Mouse (Mus musculus) heart, embryonic 12.5 days (tissue): ENCODE data around the gene Ifnl3. TPM values are rescaled to one million over a fixed set of nuclear protein-coding genes. Genes with fewer than 3 reads are reported as not detected.

Source experiments
- ATAC-seq: fragments of 200-750 bp; cut with Nextera tagmentation; 2 replicates; pipeline ENCODE4 v1.8.0; 2017; ENCODE audit warnings: moderate TSS enrichment, moderate library complexity; ENCODE audit not compliant: insufficient number of reproducible peaks, low FRiP score
- H3K27ac ChIP-seq: fragments of 300-500 bp; sonication (generic); 2 replicates; pipeline ENCODE4 v1.5.1; 2016; ENCODE audit warnings: mild to moderate bottlenecking, moderate library complexity; ENCODE audit not compliant: poor library complexity, severe bottlenecking
- H3K27me3 ChIP-seq: fragments of 300-500 bp; sonication (generic); replicated peaks from 2 replicates; pipeline ENCODE4 v1.6.1; 2016; ENCODE audit warnings: mild to moderate bottlenecking, moderate library complexity
- H3K36me3 ChIP-seq: fragments of 300-500 bp; sonication (generic); 2 replicates; pipeline ENCODE4 v1.6.1; 2016; ENCODE audit warnings: mild to moderate bottlenecking, moderate library complexity
- H3K4me1 ChIP-seq: fragments of 300-500 bp; sonication (generic); replicated peaks from 2 replicates; pipeline ENCODE4 v1.6.1; 2016; ENCODE audit warnings: mild to moderate bottlenecking
- H3K4me2 ChIP-seq: fragments of 300-500 bp; sonication (generic); 2 replicates; pipeline ENCODE4 v1.6.1; 2016; ENCODE audit warnings: mild to moderate bottlenecking, moderate library complexity
- H3K4me3 ChIP-seq: fragments of 300-500 bp; sonication (generic); 2 replicates; pipeline ENCODE4 v1.5.1; 2016; ENCODE audit warnings: mild to moderate bottlenecking
- H3K9ac ChIP-seq: fragments of 300-500 bp; sonication (generic); 2 replicates; pipeline ENCODE4 v1.6.1; 2016; ENCODE audit warnings: mild to moderate bottlenecking, moderate library complexity
- H3K9me3 ChIP-seq: fragments of 300-500 bp; sonication (generic); replicated peaks from 2 replicates; pipeline ENCODE4 v1.6.1; 2016; ENCODE audit warnings: mild to moderate bottlenecking, moderate library complexity
- WGBS: fragments of 180-500 bp; shearing (Covaris S2); methylation state at CpG from one replicate; pipeline ENCODE4 v1.1.7; 2016; 5-methylcytosine and 5-hydroxymethylcytosine counted together
- polyA plus RNA-seq: library from polyadenylated mRNA; unstranded; fragments of >200 nt; fragmentation: Nextera tagmentation; extraction: Ambion mirVana; gene quantifications from 2 replicates; pipeline ENCODE4 v1.2.1, GENCODE M21; 2016

The Ifnl3 gene
- polyA plus RNA-seq, 1 experiment from 2014 or later, result not detected

DNA sequence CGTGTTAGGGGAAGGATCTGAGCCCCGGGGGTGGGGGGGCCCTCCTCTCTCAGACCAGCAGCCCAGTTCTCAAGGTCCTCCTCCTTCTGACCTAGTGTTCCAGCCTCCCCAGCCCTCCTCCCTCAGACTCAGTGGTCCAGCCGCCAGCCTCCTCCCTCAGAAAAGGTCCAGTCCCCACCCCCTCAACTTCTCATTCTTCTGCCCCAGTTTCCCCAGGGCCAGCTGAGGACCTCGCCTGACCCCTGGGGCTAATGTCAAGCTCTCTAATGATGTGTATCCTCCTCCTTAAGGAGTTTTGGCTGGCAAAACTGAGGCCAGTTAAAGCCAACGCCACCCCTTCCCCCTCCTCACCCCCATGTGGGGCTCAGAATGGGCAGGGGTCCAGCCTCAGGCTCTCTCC, 24.5 kb downstream of the Ifnl3 start, which contains the start of gene Nccrp1:
Gene Nccrp1, minus strand, starts transcription at position 101 of the 400 bp plus-strand sequence.
- ATAC-seq, result no peak
- H3K4me2 ChIP-seq, result peak within 1 kb of the TSS; percentile 62
- 0 out of 2 replicates have a peak, but pooled peaks cover 2% of the 10 kb centered on the region for H3K9me3 ChIP-seq
- no peaks in the 10 kb centered on the region for H3K36me3 ChIP-seq
- peak within 1 kb of the TSS; percentile 52 for H3K9ac ChIP-seq
- peak within 1 kb of the TSS; percentile 35 for H3K4me3 ChIP-seq
- peaks cover 18% of the 10 kb centered on the region for H3K4me1 ChIP-seq
- H3K27ac ChIP-seq, result no peak within 1 kb of the TSS
- peaks cover 60% of the 10 kb centered on the region for H3K27me3 ChIP-seq
- WGBS, result 10% methylated on average over 5 of the region's 5 CpGs

DNA sequence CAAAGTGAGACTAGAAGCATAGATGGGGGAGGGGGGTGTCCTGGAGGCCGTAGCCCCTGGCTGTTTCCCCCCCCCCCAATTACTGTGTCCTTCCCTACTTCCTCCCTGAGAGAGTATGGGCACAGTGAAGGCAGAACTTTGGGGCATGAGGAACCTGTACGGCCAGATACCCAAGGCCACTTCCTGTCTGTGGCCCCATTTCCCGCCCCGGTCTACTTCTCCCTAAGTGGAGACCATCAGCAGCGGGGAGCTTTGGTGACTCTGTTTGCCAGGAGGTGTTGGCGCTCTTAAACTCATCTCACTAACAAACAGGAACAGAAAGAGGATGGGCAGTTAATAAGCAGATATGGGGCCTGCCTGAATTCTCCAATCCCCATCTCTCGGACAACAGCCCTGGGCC, 25.0 kb downstream of the Ifnl3 start:
- Histone ChIP-seq H3K4me1 (peaks cover 18% of the 10 kb centered on the region), H3K4me3 (no peak overlapping the region), H3K9ac (no peak overlapping the region), H3K4me2 (no peak overlapping the region), H3K36me3 (no peaks in the 10 kb centered on the region), H3K9me3 (0 out of 2 replicates have a peak, but pooled peaks cover 5% of the 10 kb centered on the region), H3K27me3 (peaks cover 59% of the 10 kb centered on the region), H3K27ac (no peak overlapping the region)
- no peak for ATAC-seq
- WGBS, result 57% methylated on average over 7 of the region's 7 CpGs

DNA sequence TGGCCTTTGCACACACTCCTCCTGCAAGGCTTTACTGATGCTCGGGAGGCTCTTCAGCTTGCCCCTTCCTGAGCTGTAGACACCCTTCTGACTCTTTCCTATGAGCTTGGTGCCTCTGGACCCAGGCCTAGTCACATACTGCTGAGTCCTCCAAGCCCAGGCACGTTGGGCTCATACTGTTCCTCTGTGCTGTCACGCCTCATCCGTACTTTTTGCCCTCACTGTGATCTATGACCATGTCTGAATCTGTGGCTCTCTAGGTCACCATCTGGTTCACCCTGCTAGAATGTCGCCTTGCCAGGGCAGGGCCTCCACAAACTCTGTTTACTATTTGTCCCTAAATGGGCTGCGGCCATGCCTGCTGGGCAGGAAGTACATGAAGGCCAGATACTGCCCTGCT, 30.4 kb downstream of the Ifnl3 start:
- ATAC-seq, result no peak
- Histone ChIP-seq H3K4me1 (peaks cover 22% of the 10 kb centered on the region), H3K4me3 (no peak overlapping the region), H3K4me2 (no peak overlapping the region), H3K36me3 (peaks cover 3% of the 10 kb centered on the region; the same call in 1 of the 2 replicates), H3K9me3 (0 out of 2 replicates have a peak, but pooled peaks cover 5% of the 10 kb centered on the region), H3K27ac (no peak overlapping the region), H3K27me3 (peaks cover 7% of the 10 kb centered on the region), H3K9ac (no peak overlapping the region)
- WGBS, result 89% methylated on average over 6 of the region's 6 CpGs

DNA sequence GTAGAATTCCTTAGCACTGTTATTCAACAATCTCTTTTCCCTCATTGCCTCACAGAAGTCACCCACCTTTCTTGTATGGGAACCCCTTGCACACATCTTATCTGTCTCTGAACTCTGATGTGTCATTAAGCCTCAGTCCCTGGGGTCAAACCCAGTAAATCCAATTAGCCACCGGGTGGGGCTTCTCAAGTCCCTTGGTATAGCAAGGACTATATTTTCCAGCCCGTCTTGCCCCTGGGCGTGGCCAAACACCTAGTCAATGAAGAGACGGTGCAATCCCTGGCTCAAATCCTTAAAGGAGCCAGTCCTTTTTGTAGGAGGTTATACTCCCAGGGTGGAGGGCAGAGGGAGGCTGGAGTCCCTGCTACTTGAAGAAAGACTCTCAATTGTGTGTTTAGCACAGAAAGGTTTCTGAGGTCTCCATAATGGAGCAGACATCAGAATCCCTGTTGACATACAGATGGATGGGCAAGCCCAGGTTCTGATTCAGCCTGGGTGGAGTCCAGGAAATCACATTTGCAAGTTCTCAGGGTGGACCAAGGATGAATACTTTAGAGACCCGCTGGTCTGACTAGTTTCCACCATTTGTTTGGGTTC, 33.4 kb downstream of the Ifnl3 start:
- Histone ChIP-seq H3K4me3 (no peak overlapping the region), H3K4me1 (peaks cover 34% of the 10 kb centered on the region), H3K9ac (no peak overlapping the region), H3K27me3 (no peaks in the 10 kb centered on the region), H3K9me3 (0 out of 2 replicates have a peak, but pooled peaks cover 5% of the 10 kb centered on the region), H3K36me3 (peaks cover 31% of the 10 kb centered on the region), H3K4me2 (no peak overlapping the region), H3K27ac (no peak overlapping the region)
- ATAC-seq, result no peak
- WGBS, result 18% methylated on average over 5 of the region's 5 CpGs

DNA sequence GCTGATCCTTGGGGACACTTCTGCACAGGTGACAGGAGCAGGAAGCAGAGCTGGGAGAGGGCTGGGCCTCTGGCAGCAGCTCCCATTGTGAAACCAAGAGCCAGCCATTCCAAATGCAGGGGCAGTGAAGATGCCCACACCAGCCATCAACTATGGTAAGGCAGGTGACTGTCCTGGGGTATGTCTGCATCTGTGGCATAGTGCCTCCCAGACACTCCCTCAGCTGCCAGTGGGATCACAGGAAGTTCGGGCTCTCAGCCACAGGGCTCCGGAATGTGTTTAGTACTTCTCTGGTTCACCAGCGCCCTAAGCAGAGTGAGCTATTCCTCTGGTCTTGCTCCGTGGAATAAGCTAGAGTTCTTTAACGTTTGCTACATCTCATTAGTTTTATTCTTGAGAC, 34.4 kb downstream of the Ifnl3 start:
- 69% methylated on average over 5 of the region's 5 CpGs for WGBS
- no peak for ATAC-seq
- no peak overlapping the region for H3K4me3 ChIP-seq

DNA sequence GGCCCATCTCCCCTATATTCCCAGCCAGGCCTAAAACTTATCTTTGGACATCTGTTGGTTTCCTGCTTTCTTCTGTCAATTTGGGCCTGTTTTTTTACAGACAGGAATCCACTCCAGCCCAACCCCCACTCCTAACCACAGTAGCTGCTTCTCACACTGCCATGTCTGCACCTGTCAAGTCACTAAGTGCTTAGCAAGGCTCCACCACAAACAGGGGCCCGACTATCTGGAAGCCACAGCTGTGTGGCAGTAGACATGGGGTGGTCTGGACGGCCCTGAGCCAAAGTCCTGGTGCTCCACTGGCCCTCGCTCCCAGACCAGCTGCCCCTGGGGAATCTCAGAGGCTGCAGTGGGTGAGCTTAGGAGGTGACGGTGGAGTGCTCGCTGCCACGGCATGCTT, 35.1 kb downstream of the Ifnl3 start:
- peaks cover 44% of the 10 kb centered on the region for H3K36me3 ChIP-seq
- H3K27me3 ChIP-seq, result no peaks in the 10 kb centered on the region
- no peak overlapping the region for H3K4me3 ChIP-seq
- H3K4me2 ChIP-seq, result no peak overlapping the region
- no peaks in the 10 kb centered on the region for H3K9me3 ChIP-seq
- H3K4me1 ChIP-seq, result peaks cover 34% of the 10 kb centered on the region
- no peak overlapping the region for H3K9ac ChIP-seq
- ATAC-seq, result no peak
- H3K27ac ChIP-seq, result peak overlapping the region; percentile 63; the same call in 1 of the 2 replicates
- 41% methylated on average over 6 of the region's 6 CpGs for WGBS

More for the DNA sequence above, 34.4 kb downstream of the Ifnl3 start:
- no peak overlapping the region for H3K9ac ChIP-seq
- peaks cover 38% of the 10 kb centered on the region for H3K36me3 ChIP-seq
- no peaks in the 10 kb centered on the region for H3K27me3 ChIP-seq
- H3K27ac ChIP-seq, result no peak overlapping the region
- H3K4me1 ChIP-seq, result peaks cover 34% of the 10 kb centered on the region
- no peak overlapping the region for H3K4me2 ChIP-seq
- H3K9me3 ChIP-seq, result 0 out of 2 replicates have a peak, but pooled peaks cover 4% of the 10 kb centered on the region

DNA sequence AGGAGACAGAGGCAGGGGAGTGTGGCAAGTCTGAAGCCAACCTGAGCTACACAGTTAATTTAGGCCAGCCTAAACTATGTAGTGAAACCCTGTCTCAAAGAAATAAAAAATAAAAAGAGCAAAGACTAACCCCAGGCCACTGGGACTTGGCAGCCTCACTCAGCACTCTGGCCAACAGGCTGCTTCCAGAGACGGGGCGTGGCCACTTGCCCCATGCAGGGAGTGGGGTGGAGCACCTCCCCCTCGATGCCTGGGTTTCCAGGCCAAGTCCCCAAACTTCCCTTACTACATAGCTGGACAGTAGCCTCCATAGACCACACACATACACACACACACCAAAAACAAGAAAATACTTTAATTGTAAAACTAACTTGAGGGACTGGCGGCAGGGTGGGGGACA, 35.9 kb downstream of the Ifnl3 start:
- Histone ChIP-seq H3K4me1 (peaks cover 34% of the 10 kb centered on the region), H3K4me3 (no peak overlapping the region), H3K9me3 (no peaks in the 10 kb centered on the region), H3K9ac (no peak overlapping the region), H3K36me3 (peaks cover 51% of the 10 kb centered on the region), H3K27ac (no peak overlapping the region), H3K27me3 (no peaks in the 10 kb centered on the region), H3K4me2 (no peak overlapping the region)
- ATAC-seq, result no peak
- 60% methylated on average over 4 of the region's 4 CpGs for WGBS

DNA sequence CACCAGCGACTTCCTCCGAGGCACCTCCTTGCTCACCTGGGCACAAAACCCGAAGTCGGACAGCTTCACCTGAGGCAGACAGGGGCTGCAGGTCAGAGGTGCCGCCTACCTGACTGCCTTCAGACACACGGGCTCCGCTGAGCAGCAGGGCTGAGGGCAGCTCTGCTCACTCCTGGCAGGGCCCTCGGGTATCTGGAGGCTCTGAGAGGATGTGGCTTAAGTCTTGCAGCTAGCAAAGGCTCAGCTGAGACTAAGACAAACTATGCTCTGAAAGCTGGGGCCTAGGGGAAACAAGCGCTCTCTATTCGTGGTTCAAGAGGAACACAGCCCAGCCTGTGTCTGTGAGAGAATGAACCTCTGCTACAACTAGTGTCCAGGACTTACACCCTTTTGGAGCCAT, 38.2 kb downstream of the Ifnl3 start:
- Histone ChIP-seq H3K27ac (no peak overlapping the region), H3K9me3 (no peaks in the 10 kb centered on the region), H3K4me1 (peaks cover 30% of the 10 kb centered on the region), H3K27me3 (no peaks in the 10 kb centered on the region), H3K9ac (no peak overlapping the region), H3K4me2 (no peak overlapping the region), H3K36me3 (peaks cover 75% of the 10 kb centered on the region), H3K4me3 (no peak overlapping the region)
- no peak for ATAC-seq
- 96% methylated on average over 10 of the region's 10 CpGs for WGBS

DNA sequence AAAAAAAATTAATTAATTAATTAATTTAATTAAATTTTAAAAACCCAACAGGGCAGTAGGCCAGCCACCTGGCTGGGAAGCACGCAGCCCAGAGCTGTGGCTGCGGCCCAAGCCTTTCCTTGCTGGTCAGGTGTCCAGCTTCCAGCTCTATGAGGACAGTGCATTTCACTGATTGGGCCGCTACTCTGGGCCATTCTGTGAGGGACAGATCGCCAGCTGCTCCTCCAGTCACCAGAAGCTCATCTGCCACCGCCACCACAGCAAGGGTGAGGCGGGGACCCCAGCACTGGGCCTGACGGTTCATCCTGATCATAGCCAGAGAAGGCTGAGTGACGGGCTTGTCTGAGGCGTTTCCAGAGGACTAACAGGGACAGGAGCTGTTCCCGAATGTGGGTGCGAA, 39.3 kb downstream of the Ifnl3 start:
- ATAC-seq, result no peak
- H3K36me3 ChIP-seq, result peaks cover 86% of the 10 kb centered on the region
- no peak overlapping the region for H3K4me2 ChIP-seq
- H3K27ac ChIP-seq, result no peak overlapping the region
- H3K27me3 ChIP-seq, result no peaks in the 10 kb centered on the region
- WGBS, result 90% methylated on average over 11 of the region's 11 CpGs
- no peak overlapping the region for H3K9ac ChIP-seq
- no peak overlapping the region for H3K4me3 ChIP-seq
- peaks cover 23% of the 10 kb centered on the region for H3K4me1 ChIP-seq
- no peaks in the 10 kb centered on the region for H3K9me3 ChIP-seq

DNA sequence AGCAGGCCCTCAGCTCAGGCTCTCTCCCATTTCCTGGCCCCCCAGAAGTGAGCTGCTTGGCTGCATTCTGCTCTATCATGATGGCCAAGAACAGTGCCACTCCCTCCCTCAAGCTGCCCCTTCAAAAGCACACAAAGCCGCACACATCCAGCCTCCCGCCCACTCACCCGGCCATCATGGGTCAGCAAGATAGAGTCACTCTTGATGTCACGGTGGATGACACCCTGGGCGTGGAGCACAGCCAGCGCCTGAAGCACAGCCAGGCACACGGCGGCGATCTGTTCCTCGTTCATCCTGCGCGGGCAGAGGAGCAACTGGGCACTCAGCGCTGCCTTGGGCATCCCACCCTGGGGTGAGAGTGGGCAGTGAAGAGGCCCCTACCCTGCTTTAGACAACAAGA, 39.7 kb downstream of the Ifnl3 start:
- Histone ChIP-seq H3K27me3 (no peaks in the 10 kb centered on the region), H3K27ac (no peak overlapping the region), H3K4me2 (no peak overlapping the region), H3K9ac (no peak overlapping the region), H3K36me3 (peaks cover 90% of the 10 kb centered on the region), H3K4me1 (peaks cover 19% of the 10 kb centered on the region), H3K9me3 (no peaks in the 10 kb centered on the region), H3K4me3 (no peak overlapping the region)
- WGBS, result 90% methylated on average over 13 of the region's 13 CpGs
- ATAC-seq, result no peak

DNA sequence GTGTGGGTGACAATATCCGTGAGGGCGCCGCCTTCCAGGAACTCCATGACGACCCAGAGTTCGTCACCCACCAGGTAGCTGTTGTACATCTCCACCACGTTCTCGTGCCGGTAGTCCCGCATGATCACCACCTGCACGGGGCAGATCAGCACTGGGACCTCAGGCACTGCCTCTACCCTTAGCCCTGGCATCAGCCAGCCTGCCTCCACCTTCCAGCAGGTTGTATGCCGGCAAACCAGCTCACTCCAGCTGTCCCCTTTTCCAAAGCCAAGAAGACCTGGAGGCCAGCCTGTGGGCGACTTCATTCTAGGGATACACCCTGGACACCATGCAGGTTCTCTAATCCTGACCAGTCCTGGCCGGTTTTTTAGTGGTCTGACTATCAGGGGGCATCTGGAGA, 40.3 kb downstream of the Ifnl3 start:
- ATAC-seq, result no peak
- H3K9me3 ChIP-seq, result no peaks in the 10 kb centered on the region
- H3K27ac ChIP-seq, result no peak overlapping the region
- H3K4me1 ChIP-seq, result peaks cover 14% of the 10 kb centered on the region
- no peaks in the 10 kb centered on the region for H3K27me3 ChIP-seq
- no peak overlapping the region for H3K4me2 ChIP-seq
- 90% methylated on average over 13 of the region's 13 CpGs for WGBS
- no peak overlapping the region for H3K9ac ChIP-seq
- H3K36me3 ChIP-seq, result peaks cover 92% of the 10 kb centered on the region
- no peak overlapping the region for H3K4me3 ChIP-seq

DNA sequence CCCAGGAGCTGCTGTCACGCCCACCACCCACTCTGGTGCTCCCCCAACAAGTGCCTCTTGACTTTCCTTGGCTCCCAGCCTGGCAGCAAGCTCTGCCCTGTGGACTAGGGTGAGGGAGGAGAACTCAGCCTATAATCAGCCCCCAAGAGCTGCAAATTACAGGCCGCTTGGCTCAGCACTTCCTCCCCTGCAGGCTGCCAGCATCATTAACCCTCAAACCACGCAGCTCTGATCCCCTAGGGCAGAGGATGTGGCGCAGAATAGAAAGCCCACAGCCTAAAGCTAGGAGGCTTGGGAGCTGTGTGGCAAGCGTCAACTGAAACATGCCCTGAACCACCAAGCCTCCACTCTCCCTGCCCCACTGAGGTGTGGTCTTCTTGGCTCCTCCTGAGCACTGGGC, 42.8 kb downstream of the Ifnl3 start:
- Histone ChIP-seq H3K4me1 (peaks cover 17% of the 10 kb centered on the region), H3K36me3 (peaks cover 80% of the 10 kb centered on the region), H3K9ac (0 out of 2 replicates have a peak overlapping the region, but pooled peaks have one; percentile 22), H3K27me3 (no peaks in the 10 kb centered on the region), H3K27ac (no peak overlapping the region), H3K4me3 (no peak overlapping the region), H3K9me3 (no peaks in the 10 kb centered on the region), H3K4me2 (no peak overlapping the region)
- 83% methylated on average over 5 of the region's 5 CpGs for WGBS
- no peak for ATAC-seq
